Mouse (Mus musculus) cerebellum, adult 9-11 months (tissue): ENCODE results near the gene Tcp10c.
A peak's percentile ranks its signal among the peaks of the same experiment; 100 is the strongest.
"Not testable (repeated sequence)": the region's sequence is repeated elsewhere in the genome, so short reads cannot be mapped to it uniquely, and the experiment has no call there.

Experiments
- DNase-seq: peaks from one replicate; pipeline ENCODE4 v3.0.0; 2022

Gene Tcp10c

GRCm38 (mm10) chr17:13354521-13354920, at the start of gene Tcp10c:
TSS of gene Tcp10c (plus strand) at chr17:13354572.
- DNase-seq = not testable (repeated sequence)

DNA sequence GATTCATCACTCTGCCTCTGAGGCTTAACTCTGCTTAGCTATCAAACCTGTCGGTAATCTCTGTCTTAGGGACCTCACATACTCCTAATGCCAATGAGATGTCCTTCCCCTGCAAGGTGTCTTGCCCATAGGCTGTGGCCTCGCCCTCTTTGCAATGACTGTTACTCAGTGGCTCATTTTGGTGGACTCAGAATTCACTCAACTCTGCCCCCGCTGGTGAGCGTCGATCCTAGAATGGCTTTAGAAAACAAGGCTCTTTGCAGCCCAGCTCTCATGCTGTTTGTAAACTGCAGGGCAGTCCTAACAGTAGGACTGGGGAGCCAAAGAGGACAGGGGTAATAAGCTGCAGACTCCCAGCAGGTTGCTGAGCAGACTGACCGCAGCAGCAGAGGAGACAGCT, 46.5 kb upstream of the Tcp10c start:
- not testable (repeated sequence) for DNase-seq

DNA sequence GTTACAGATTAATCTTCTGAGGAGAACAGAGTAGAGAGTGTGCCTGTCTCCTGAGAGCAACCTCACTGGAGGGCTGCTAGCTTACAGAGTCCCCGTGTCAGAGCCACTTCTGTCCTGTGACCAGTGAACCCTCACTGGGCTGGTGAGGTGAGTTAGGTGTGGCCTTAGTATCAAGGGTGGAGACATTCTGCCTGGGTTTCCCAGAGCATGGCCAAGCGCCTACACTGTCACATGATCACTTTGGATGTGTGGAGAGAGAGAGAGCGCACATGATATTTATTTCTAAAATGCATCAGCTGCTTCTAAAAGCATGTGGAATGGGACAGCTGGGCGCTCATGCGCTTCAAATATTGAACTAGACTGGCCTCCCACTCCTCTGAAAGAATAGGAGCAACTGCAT, 46.0 kb upstream of the Tcp10c start:
- DNase-seq = not testable (repeated sequence)

GRCm38 (mm10) chr17:13308746-13309145, 45.6 kb upstream of the Tcp10c start:
- not testable (repeated sequence) for DNase-seq

DNA sequence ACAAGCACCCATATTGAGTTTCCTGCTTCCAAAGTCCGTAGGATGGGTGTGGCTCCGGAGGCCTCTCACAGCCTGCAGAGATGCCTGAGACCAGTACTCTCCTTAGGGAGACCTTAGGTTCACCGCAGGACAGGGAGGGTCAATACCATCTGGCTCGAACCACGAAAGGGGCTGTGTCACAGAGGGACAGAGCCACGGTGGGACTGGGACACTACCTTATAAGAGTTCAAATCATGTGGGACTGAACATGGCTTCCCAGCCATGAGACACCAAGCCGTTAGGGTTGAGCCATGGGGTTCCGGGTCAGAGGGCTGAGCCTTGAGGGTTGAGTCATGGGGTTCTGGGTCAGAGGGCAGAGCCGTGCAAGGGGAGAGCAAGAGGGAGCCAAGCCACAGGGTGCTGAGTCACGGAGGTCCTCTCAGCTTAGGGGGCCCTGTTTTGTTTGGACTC, 45.2 kb upstream of the Tcp10c start:
- not testable (repeated sequence) for DNase-seq

DNA sequence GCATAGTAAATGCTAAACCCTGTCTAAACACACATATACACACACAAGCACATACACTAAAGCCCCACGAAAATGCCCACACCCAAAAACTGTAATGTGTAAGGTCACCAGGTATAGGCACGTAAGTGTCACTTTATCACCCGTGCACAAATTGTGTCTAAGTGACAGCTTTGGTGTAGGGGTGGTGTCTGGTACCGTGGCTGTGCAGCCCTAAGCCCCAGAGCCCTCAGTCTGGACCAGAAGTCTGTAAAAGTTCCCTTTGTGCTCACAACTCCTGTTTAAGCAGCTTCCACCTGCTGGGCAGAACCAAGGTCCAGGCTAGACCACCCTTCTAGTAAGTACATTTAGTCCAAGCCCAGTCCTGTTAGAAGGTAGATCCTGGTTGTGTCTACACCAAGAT, 24.4 kb upstream of the Tcp10c start:
- DNase-seq = not testable (repeated sequence)

DNA sequence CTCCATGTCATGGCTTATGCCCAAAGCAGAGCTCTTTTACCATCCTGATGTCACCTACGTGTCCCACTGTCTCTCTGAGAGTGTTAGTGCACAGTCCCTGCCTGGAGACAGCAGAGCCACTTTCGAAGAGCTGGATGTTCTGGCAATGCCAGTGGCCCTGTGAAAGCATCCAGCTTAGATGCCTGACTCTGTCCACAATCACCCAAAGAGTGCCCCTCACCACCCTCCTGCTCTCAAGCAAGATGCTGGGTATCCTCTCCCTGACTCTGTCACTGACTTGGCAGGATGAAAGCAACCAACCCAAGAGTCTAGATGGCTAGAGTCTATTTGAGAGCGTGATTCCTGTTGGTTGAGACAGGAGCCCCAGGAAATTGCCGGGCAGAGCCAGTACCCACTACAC, 23.2 kb upstream of the Tcp10c start:
- not testable (repeated sequence) for DNase-seq

DNA sequence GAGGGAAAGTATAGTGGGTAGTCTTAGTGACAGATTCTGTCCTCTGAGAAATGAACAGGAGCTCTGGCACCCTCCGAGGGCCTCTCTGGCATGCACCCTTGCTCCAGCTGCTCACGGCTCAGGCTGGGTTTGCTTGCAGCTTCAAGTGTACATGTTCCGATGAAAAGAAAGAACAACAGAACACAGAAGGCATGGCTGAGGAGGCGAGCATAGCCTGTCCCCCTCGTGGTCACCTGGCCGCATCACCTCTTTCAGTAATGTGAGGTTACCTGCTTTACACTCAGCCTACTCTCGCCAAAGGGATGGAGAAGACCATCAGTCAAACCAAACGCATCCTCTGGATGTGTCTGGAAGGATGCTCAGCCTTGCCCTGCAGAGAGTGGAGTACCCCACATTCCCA, 21.9 kb upstream of the Tcp10c start:
- DNase-seq = not testable (repeated sequence)

DNA sequence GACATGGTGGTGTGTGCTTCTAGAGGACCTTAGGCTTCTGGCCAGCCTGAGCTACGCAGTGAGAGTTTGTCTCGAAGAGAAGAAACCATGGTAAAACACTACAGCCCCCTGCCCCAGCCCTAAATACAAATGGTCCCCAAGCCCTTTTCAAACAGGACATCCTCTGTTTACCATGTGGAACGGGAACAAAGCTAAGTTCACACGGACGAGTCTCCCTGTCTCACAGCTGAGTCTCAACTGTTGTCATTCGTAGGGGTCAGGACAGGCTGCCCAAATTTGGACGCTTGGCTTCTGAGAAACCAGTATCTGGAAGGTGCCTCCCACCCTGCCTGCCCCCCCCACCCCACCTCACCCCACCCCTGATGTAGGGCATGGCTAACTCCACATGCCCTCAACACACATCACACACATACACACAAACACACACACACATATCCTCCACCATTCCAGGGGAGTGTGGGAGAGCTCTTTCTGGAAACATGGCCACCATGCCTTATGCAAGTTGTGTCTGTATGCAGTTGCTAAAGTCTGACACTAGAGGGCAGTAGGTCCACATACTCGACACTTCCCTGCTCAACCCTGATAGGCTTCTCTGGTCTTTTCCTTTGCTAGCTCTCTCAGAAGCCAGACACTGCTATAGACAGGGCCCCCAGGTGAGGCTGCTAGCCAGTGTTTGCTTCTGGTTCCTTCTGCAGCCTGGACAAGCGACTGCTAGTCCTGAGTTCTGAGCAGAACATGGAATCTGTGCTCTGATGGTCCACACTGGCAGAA, 17.2 kb upstream of the Tcp10c start:
- DNase-seq = peak; percentile 33

DNA sequence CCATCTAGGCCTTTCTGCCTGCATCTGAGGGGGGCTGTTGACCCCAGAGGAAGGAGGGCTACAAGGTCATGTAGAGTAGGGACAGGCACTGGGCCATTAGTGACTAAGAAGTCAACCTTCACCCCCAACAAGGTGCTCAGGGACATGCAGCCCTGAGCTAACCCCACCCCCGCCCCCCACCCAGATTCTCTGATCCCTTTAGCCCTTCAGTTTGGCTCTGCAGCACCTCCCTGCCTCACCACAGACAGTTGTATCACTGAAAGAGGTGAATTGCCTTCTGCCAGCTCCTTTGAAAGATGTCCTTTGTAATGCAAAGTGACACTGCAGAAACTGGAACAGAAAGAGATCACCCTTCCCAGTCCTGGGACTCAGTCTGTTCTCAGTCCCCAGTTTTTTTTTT, 16.4 kb upstream of the Tcp10c start:
- DNase-seq = not testable (repeated sequence)

- not testable (repeated sequence) for DNase-seq
These were observed 14.3 kb upstream of the Tcp10c start for GRCm38 (mm10) chr17:13340071-13340470.

DNA sequence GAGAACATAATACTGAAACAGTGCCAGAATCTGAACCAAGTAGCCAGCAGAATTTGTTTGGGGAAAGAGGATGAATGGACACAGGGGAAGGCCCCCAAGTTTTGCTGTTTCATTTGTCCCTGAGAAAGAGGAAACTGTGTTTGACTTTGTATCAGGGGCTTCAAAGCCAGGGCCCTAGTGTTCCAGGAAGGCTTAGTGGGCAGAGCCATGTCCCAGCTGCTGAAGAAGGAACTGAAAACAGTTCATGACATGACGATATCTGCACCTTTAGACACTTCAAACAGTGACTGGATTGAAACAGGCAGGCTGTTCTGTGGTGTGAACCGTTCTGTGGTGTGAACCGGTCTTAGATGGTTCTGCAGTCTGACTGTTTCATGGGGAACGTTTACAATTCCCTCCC, 8.4 kb upstream of the Tcp10c start:
- not testable (repeated sequence) for DNase-seq

DNA sequence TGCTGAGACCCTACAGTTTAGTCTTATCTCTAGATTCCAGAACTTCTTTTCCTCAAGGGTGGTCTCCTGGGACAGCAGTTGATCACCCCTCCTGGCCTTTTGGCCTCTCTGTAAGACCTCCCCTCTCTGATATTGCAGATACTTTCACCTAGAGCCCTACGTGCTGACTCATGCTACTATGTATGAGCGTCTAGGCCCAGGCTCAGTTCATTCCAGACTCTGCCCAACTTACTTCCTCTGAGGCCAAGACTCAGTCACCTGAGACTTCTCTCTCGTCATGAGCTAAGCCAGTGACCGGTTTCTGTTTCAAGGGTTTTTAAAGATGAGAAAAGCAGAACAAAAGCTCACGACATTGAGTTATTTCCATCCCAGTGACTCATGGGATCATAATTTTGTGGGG, 4.8 kb upstream of the Tcp10c start:
- not testable (repeated sequence) for DNase-seq

DNA sequence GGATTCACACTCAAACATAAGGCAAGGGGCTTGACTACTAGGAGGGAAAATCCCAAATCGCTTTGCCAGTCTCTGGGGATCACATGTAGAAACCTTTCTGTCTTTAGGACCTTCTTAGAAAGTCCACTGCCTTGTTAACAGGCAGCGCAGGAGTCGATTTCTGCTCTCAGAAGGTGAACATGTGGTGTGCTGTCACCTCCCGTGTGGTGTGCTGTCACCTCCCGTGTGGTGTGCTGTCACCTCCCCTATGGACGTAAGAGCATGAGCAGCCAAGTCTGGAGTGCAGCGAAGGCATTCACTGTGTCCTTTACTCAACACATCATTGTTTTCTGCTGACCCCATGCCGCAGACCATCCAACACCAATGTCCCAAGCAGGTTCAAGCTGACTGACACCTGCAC, 1.1 kb upstream of the Tcp10c start:
- DNase-seq = not testable (repeated sequence)

DNA sequence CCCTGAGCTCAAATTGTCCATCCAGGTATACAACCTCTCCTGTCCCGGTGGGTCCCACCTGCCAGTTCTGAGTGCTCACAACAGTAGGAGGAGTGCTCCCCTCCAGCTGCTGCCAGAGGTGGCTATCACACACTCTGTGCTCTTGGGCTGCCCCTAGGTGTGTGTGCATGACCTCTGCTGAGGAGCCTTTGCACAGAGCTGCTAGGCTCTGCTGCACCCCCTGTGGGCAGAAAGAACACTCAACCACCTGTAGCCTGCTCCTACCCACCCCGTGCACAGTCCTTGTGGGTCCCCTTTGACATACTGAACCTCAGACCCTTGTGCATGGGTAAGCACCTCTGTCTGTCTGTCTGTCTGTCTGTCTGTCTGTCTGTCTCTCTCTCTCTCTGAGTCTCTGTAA, 8.1 kb downstream of the Tcp10c start:
- DNase-seq = not testable (repeated sequence)

DNA sequence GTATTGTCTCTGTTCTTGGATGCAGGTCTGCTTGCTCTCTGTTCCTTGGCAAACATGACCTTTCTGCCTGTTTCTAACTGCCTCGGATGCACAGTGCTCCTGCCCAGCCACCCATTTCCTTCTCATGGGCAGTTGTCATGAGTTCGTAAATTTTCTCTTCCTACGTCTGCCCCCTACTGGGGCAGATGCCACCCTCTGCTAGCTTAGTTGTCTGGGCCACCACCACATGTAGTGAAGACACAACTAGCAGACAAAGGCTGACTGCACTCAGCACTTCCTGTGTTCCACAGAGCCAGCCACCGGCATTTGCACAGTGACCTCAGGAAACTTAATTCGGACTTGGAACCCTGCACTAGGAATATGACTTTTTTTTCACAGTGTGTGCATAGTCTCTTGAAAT, 9.4 kb downstream of the Tcp10c start:
- not testable (repeated sequence) for DNase-seq

- not testable (repeated sequence) for DNase-seq
These were observed 9.8 kb downstream of the Tcp10c start for GRCm38 (mm10) chr17:13364196-13364595.

DNA sequence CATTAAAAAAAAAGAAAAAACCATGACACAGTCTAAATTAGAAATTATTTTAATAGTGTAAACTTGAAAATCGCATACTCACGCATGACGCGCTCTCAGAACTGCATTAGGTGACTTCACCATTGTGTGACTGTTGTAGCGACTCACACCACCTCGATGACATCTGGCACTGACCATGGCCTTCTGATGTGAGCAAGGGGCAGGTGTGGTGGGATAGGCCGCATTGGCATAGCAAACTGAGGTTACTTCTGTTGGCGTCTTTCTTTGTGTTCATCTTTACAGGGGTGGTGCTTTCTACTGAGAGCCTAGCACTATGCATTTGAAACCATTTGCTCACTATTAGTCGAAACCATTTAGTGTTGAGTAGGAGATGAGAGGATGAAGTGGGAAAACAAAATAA, 12.8 kb downstream of the Tcp10c start:
- not testable (repeated sequence) for DNase-seq

DNA sequence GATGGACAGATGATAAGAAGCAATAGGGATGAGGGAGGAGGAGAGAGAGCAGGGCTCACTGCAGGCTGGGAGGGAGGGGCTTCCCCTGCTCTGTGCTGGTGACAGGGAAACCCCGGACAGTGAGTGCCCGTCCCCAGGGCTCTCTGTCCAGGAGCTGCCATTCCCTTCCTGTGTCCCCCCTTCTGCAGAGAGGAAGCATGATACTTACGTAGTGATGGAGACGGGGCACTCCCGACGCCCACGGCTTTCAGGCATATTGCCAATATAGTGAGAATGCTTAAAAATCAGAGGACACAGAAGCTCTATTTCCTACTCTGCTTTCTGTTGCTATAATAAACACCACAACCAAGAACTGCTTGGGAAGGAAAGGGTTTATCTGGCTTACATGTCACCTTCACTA, 14.3 kb downstream of the Tcp10c start:
- not testable (repeated sequence) for DNase-seq

- not testable (repeated sequence) for DNase-seq
These were observed 16.4 kb downstream of the Tcp10c start for GRCm38 (mm10) chr17:13370746-13371145.

GRCm38 (mm10) chr17:13378341-13378740, 24.0 kb downstream of the Tcp10c start:
- DNase-seq = not testable (repeated sequence)

DNA sequence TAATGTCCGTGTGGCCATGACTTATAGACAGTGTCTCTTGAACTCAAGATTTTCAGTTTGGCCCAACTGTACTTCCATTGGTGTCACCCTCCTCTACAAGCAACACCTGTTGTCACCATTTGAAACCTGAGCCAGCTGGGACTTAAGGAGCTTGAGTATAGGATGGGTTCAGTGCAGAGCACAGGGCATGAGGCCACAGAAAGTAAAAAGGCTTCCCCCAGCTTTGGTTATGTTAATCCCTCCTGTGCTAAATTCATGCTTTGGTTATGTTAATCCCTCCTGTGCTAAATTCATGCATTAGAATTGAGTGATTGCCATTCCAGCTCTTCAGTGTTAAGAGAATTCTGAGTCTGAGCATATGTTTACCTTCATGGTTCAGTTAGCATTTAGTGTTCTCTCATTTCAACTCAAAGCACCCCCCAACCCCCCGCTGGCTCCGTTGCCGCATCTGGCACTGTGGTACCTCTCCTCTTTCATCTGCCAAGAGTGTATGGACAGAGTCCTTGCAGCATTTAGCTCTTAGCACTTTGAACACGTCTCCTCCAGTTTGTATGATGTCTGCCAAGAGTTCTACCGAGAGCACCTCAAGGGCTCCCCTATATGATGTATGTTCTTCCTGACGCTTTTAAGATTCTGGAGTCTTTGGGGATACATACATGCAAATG, 25.7 kb downstream of the Tcp10c start:
- DNase-seq = not testable (repeated sequence)

DNA sequence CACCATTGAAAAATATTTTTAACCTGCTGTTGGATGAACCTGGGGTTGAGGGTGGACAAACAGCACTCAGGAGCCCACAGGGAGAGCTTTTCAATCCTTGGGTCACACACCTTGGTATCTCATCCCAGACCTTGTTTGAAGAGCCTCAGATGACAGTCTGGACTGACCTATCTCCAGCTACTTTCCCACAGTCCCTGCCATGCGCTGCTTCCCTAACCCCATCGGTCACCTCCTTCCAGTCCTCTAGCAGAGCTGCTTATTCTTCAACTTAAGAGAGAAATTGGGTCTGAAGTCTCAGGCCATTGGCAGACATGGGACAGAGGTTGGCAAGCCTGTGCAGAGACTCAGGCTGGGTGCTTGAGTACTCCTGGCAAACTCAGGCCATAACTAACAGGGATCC, 26.9 kb downstream of the Tcp10c start:
- not testable (repeated sequence) for DNase-seq

- DNase-seq = not testable (repeated sequence)
These were observed 36.6 kb downstream of the Tcp10c start for GRCm38 (mm10) chr17:13391020-13391419.
